Mouse (Mus musculus): ENCODE data around the gene Rnd1.

Rnd1 gene

GRCm38 (mm10) chr15:98676940-98677728 is at the start of gene Rnd1:
TSS of gene Rnd1 (minus strand) at chr15:98677461.
- DNase-seq (ENCODE audit: low spot score), result peak; percentile 81

GRCm38 (mm10) chr15:98726746-98727145 is 49.5 kb upstream of the Rnd1 start:
- DNase-seq (ENCODE audit: low spot score), result no peak

- DNase-seq (ENCODE audit: low spot score), result no peak
Measured at GRCm38 (mm10) chr15:98726079-98726478, 48.8 kb upstream of the Rnd1 start.

- DNase-seq (ENCODE audit: low spot score), result no peak
Measured at GRCm38 (mm10) chr15:98724441-98724840, 47.2 kb upstream of the Rnd1 start.

- DNase-seq (ENCODE audit: low spot score), result no peak
Measured at GRCm38 (mm10) chr15:98722854-98723253, 45.6 kb upstream of the Rnd1 start.

GRCm38 (mm10) chr15:98722191-98722590 is 44.9 kb upstream of the Rnd1 start:
- no peak for DNase-seq (ENCODE audit: low spot score)

GRCm38 (mm10) chr15:98717301-98717700 is 40.0 kb upstream of the Rnd1 start:
- DNase-seq (ENCODE audit: low spot score), result no peak

- DNase-seq (ENCODE audit: low spot score), result peak; percentile 33
Measured at GRCm38 (mm10) chr15:98714230-98714652, 37.0 kb upstream of the Rnd1 start.

GRCm38 (mm10) chr15:98710442-98710841 is 33.2 kb upstream of the Rnd1 start:
- peak; percentile 35 for DNase-seq (ENCODE audit: low spot score)

GRCm38 (mm10) chr15:98707766-98708372 is 30.6 kb upstream of the Rnd1 start, which contains the start of gene Ccdc65:
TSS of gene Ccdc65 (plus strand) at chr15:98708207.
- peak; percentile 67 for DNase-seq (ENCODE audit: low spot score)

- no peak for DNase-seq (ENCODE audit: low spot score)
Measured at GRCm38 (mm10) chr15:98704312-98704711, 27.1 kb upstream of the Rnd1 start.

GRCm38 (mm10) chr15:98699190-98700105 is 22.2 kb upstream of the Rnd1 start:
- DNase-seq (ENCODE audit: low spot score), result peak; percentile 74

GRCm38 (mm10) chr15:98696216-98696615 is 19.0 kb upstream of the Rnd1 start:
- DNase-seq (ENCODE audit: low spot score), result no peak

- DNase-seq (ENCODE audit: low spot score), result no peak
Measured at GRCm38 (mm10) chr15:98695726-98696125, 18.5 kb upstream of the Rnd1 start.

GRCm38 (mm10) chr15:98692171-98692715 is 15.0 kb upstream of the Rnd1 start:
- peak; percentile 58 for DNase-seq (ENCODE audit: low spot score)

- DNase-seq (ENCODE audit: low spot score), result no peak
Measured at GRCm38 (mm10) chr15:98691486-98692147, 14.4 kb upstream of the Rnd1 start.

- no peak for DNase-seq (ENCODE audit: low spot score)
Measured at GRCm38 (mm10) chr15:98689682-98690081, 12.4 kb upstream of the Rnd1 start.

GRCm38 (mm10) chr15:98685926-98686325 is 8.7 kb upstream of the Rnd1 start:
- DNase-seq (ENCODE audit: low spot score), result no peak

- no peak for DNase-seq (ENCODE audit: low spot score)
Measured at GRCm38 (mm10) chr15:98683746-98684145, 6.5 kb upstream of the Rnd1 start.

- DNase-seq (ENCODE audit: low spot score), result peak; percentile 49
Measured at GRCm38 (mm10) chr15:98683177-98683576, 5.9 kb upstream of the Rnd1 start.

GRCm38 (mm10) chr15:98681633-98682032 is 4.4 kb upstream of the Rnd1 start:
- no peak for DNase-seq (ENCODE audit: low spot score)
